Mouse (Mus musculus) hindbrain, embryonic 16.5 days (tissue): ENCODE results near the gene Urb1. TPM values are rescaled to one million over a fixed set of nuclear protein-coding genes. Genes with fewer than 3 reads are reported as not detected.

Experiments
- ATAC-seq: fragments of 200-750 bp; cut with Nextera tagmentation; 2 replicates; pipeline ENCODE4 v1.8.0; 2017; ENCODE audit warnings: moderate TSS enrichment, moderate library complexity
- H3K27ac ChIP-seq: fragments of 300-500 bp; sonication (generic); 2 replicates; pipeline ENCODE4 v1.5.1; 2014; ENCODE audit warnings: low read depth, mild to moderate bottlenecking, control low read depth, low read length, moderate library complexity
- H3K27me3 ChIP-seq: fragments of 300-500 bp; sonication (generic); replicated peaks from 2 replicates; pipeline ENCODE4 v1.6.1; 2014; ENCODE audit warnings: low read length; ENCODE audit not compliant: control insufficient read depth, insufficient read depth
- H3K36me3 ChIP-seq: fragments of 300-500 bp; sonication (generic); 2 replicates; pipeline ENCODE4 v1.6.1; 2014; ENCODE audit warnings: mild to moderate bottlenecking, low read length, moderate library complexity, mixed read lengths; ENCODE audit not compliant: control insufficient read depth, insufficient read depth
- H3K4me1 ChIP-seq: fragments of 300-500 bp; sonication (generic); 2 replicates; pipeline ENCODE4 v1.6.1; 2014; ENCODE audit warnings: low read depth, low read length; ENCODE audit not compliant: control insufficient read depth, insufficient read depth
- H3K4me2 ChIP-seq: fragments of 300-500 bp; sonication (generic); 2 replicates; pipeline ENCODE4 v1.6.1; 2014; ENCODE audit warnings: mild to moderate bottlenecking, low read length, control low read depth, moderate library complexity
- H3K4me3 ChIP-seq: fragments of 300-500 bp; sonication (generic); 2 replicates; pipeline ENCODE4 v1.5.1; 2014; ENCODE audit warnings: mild to moderate bottlenecking, low read length, control low read depth, moderate library complexity
- H3K9ac ChIP-seq: fragments of 300-500 bp; sonication (generic); 2 replicates; pipeline ENCODE4 v1.6.1; 2014; ENCODE audit warnings: low read depth, mild to moderate bottlenecking, control low read depth, low read length, moderate library complexity
- H3K9me3 ChIP-seq: fragments of 300-500 bp; sonication (generic); 2 replicates; pipeline ENCODE4 v1.6.1; 2014; ENCODE audit warnings: mild to moderate bottlenecking, low read length, moderate library complexity; ENCODE audit not compliant: control insufficient read depth
- WGBS: fragments of 180-500 bp; shearing (Covaris S2); extraction: QIAGEN DNeasy Blood & Tissue Kit; methylation state at CpG from one replicate; pipeline ENCODE4 v1.1.7; 2014; 5-methylcytosine and 5-hydroxymethylcytosine counted together
- polyA plus RNA-seq: library from polyadenylated mRNA; unstranded; fragments of >200 nt; fragmentation: Nextera tagmentation; extraction: Ambion mirVana; gene quantifications from 2 replicates; pipeline ENCODE4 v1.2.1, GENCODE M21; 2015

Urb1 gene
- polyA plus RNA-seq, 1 experiment from 2014 or later: 8.2 TPM

GRCm38 (mm10) chr16:90790946-90791345, 19.3 kb downstream of the Urb1 start:
- Histone ChIP-seq H3K27ac (no peak overlapping the region), H3K4me3 (no peak overlapping the region), H3K4me2 (no peak overlapping the region), H3K9ac (no peak overlapping the region), H3K27me3 (no peaks in the 10 kb centered on the region), H3K4me1 (no peaks in the 10 kb centered on the region), H3K36me3 (peaks cover 49% of the 10 kb centered on the region), H3K9me3 (no peaks in the 10 kb centered on the region)
- no peak for ATAC-seq
- WGBS: 89% methylated on average over 6 of the region's 6 CpGs

GRCm38 (mm10) chr16:90788580-90788979, 21.6 kb downstream of the Urb1 start:
- 95% methylated on average over 6 of the region's 6 CpGs for WGBS
- Histone ChIP-seq H3K36me3 (peaks cover 50% of the 10 kb centered on the region), H3K4me3 (no peak overlapping the region), H3K4me1 (no peaks in the 10 kb centered on the region), H3K4me2 (no peak overlapping the region), H3K27me3 (no peaks in the 10 kb centered on the region), H3K9ac (no peak overlapping the region), H3K9me3 (no peaks in the 10 kb centered on the region), H3K27ac (no peak overlapping the region)
- no peak for ATAC-seq

- no peak overlapping the region for H3K27ac ChIP-seq
- ATAC-seq: no peak
- no peaks in the 10 kb centered on the region for H3K9me3 ChIP-seq
- H3K4me3 ChIP-seq: no peak overlapping the region
- H3K9ac ChIP-seq: no peak overlapping the region
- WGBS: 94% methylated on average over 4 of the region's 4 CpGs
- no peaks in the 10 kb centered on the region for H3K4me1 ChIP-seq
- H3K4me2 ChIP-seq: no peak overlapping the region
- no peaks in the 10 kb centered on the region for H3K27me3 ChIP-seq
- H3K36me3 ChIP-seq: peaks cover 55% of the 10 kb centered on the region
These were observed 25.0 kb downstream of the Urb1 start for GRCm38 (mm10) chr16:90785257-90785656.

GRCm38 (mm10) chr16:90783302-90783701, 26.9 kb downstream of the Urb1 start:
- ATAC-seq: no peak
- 94% methylated on average over 11 of the region's 11 CpGs for WGBS
- Histone ChIP-seq H3K4me1 (no peaks in the 10 kb centered on the region), H3K9ac (no peak overlapping the region), H3K4me2 (no peak overlapping the region), H3K9me3 (no peaks in the 10 kb centered on the region), H3K36me3 (peaks cover 45% of the 10 kb centered on the region), H3K27ac (no peak overlapping the region), H3K4me3 (no peak overlapping the region), H3K27me3 (no peaks in the 10 kb centered on the region)

- no peak overlapping the region for H3K4me3 ChIP-seq
- H3K27me3 ChIP-seq: no peaks in the 10 kb centered on the region
- no peak overlapping the region for H3K27ac ChIP-seq
- H3K9ac ChIP-seq: no peak overlapping the region
- peak; percentile 42 for ATAC-seq
- H3K4me1 ChIP-seq: no peaks in the 10 kb centered on the region
- H3K36me3 ChIP-seq: peaks cover 40% of the 10 kb centered on the region
- whole genome bisulfite sequencing: 73% methylated on average over 11 of the region's 11 CpGs
- no peaks in the 10 kb centered on the region for H3K9me3 ChIP-seq
- no peak overlapping the region for H3K4me2 ChIP-seq
These were observed 30.4 kb downstream of the Urb1 start for GRCm38 (mm10) chr16:90779783-90780182.

GRCm38 (mm10) chr16:90775946-90776520, 34.2 kb downstream of the Urb1 start:
- ATAC-seq: no peak
- peaks cover 45% of the 10 kb centered on the region for H3K36me3 ChIP-seq

GRCm38 (mm10) chr16:90774646-90775045, 35.6 kb downstream of the Urb1 start:
- peaks cover 43% of the 10 kb centered on the region for H3K36me3 ChIP-seq
- H3K4me2 ChIP-seq: no peak overlapping the region
- H3K9ac ChIP-seq: no peak overlapping the region; the same call in 1 of the 2 replicates
- H3K4me1 ChIP-seq: no peaks in the 10 kb centered on the region
- no peak overlapping the region for H3K4me3 ChIP-seq
- no peak overlapping the region for H3K27ac ChIP-seq
- H3K9me3 ChIP-seq: no peaks in the 10 kb centered on the region
- WGBS: 90% methylated on average over 6 of the region's 6 CpGs
- ATAC-seq: no peak
- H3K27me3 ChIP-seq: no peaks in the 10 kb centered on the region

More at GRCm38 (mm10) chr16:90775946-90776520, 34.2 kb downstream of the Urb1 start:
- Histone ChIP-seq H3K9me3 (no peaks in the 10 kb centered on the region), H3K27ac (no peak overlapping the region), H3K27me3 (no peaks in the 10 kb centered on the region), H3K4me3 (no peak overlapping the region), H3K4me1 (no peaks in the 10 kb centered on the region), H3K4me2 (no peak overlapping the region), H3K9ac (no peak overlapping the region)
- WGBS: 81% methylated on average over 10 of the region's 10 CpGs

- no peak for ATAC-seq
- 81% methylated on average over 12 of the region's 12 CpGs for WGBS
- Histone ChIP-seq H3K4me1 (no peaks in the 10 kb centered on the region), H3K36me3 (peaks cover 45% of the 10 kb centered on the region), H3K4me3 (no peak overlapping the region), H3K4me2 (no peak overlapping the region), H3K27ac (no peak overlapping the region), H3K9ac (no peak overlapping the region), H3K9me3 (no peaks in the 10 kb centered on the region), H3K27me3 (no peaks in the 10 kb centered on the region)
These were observed 36.0 kb downstream of the Urb1 start for GRCm38 (mm10) chr16:90774216-90774615.

GRCm38 (mm10) chr16:90766919-90767454, 43.2 kb downstream of the Urb1 start:
- H3K9ac ChIP-seq: no peak overlapping the region

More at GRCm38 (mm10) chr16:90766919-90767454, 43.2 kb downstream of the Urb1 start:
- Histone ChIP-seq H3K27ac (no peak overlapping the region), H3K4me3 (no peak overlapping the region), H3K9me3 (no peaks in the 10 kb centered on the region), H3K4me1 (no peaks in the 10 kb centered on the region), H3K36me3 (peaks cover 46% of the 10 kb centered on the region), H3K27me3 (no peaks in the 10 kb centered on the region), H3K4me2 (no peak overlapping the region)
- WGBS: 97% methylated on average over 15 of the region's 15 CpGs
- ATAC-seq: no peak
